Mouse (Mus musculus) lung, adult 2 months (tissue): Measurements from ENCODE around the gene Olfr136. TPM values are rescaled to one million over a fixed set of nuclear protein-coding genes. Genes with fewer than 3 reads are reported as not detected.

Experiments used
- DNase-seq: peaks from one replicate; pipeline ENCODE4 v3.0.0; 2022
- H3K4me1 ChIP-seq: fragments of 200-500 bp; 2 replicates; pipeline ENCODE4 v1.6.1; 2011; ENCODE audit warnings: low read length; ENCODE audit not compliant: control insufficient read depth, insufficient read depth
- H3K4me3 ChIP-seq: fragments of 200-500 bp; replicated peaks from 2 replicates; pipeline ENCODE3; 2011; ENCODE audit warnings: low read depth, mild to moderate bottlenecking, control low read depth, low read length; ENCODE audit errors: extremely low read depth
- CTCF ChIP-seq: fragments of 200-500 bp; IDR thresholded peaks from 2 replicates; pipeline ENCODE4 v1.5.1; 2011; ENCODE audit warnings: mild to moderate bottlenecking, low read length, control low read depth; ENCODE audit not compliant: insufficient read depth
- POLR2A ChIP-seq: fragments of 200-500 bp; IDR thresholded peaks from 2 replicates; pipeline ENCODE4 v1.6.1; 2011; ENCODE audit warnings: low read depth, mild to moderate bottlenecking, control low read depth, low read length, borderline replicate concordance; ENCODE audit errors: extremely low read depth
- polyA plus RNA-seq: library from polyadenylated mRNA; depleted of rRNA; stranded (reverse); fragments of >200 nt; gene quantifications from 2 replicates; pipeline ENCODE4 v1.2.3, GENCODE M21; 2012; rRNA removed

Gene Olfr136
- polyA plus RNA-seq: not detected in 2 replicates

DNA sequence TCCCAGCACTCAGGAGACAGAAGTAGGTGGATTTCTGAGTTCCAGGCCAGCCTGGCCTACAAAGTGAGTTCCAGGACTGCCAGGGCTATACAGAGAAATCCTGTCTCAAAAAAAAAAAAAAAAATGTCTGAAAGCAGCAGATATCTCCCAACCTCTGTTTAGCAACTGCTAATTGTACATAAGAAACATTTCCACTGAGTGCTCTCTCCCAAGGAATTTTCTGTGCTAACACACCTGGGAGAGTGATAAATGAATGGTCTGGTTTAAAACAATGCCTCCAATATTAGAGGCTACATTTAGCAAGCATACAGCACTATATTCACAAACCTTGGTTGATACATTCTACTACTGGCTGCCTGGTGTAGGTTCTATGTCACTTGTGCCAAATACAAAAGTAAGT, at the start of gene Olfr136:
Olfr136 (plus strand) TSS at position 301 of the 400 bp plus-strand sequence.
- H3K4me3 ChIP-seq: no peak within 1 kb of the TSS
- H3K4me1 ChIP-seq: no peaks in the 10 kb centered on the region
- DNase-seq: no peak
- no peak for TF ChIP-seq CTCF
- no peak for TF ChIP-seq POLR2A

GRCm38 (mm10) chr17:38307470-38307869, 22.2 kb upstream of the Olfr136 start, which contains the start of gene Olfr137:
Gene Olfr137 (minus strand): TSS chr17:38307570.
- TF ChIP-seq POLR2A (no peak), CTCF (no peak)
- DNase-seq: no peak
- no peaks in the 10 kb centered on the region for H3K4me1 ChIP-seq
- no peak within 1 kb of the TSS for H3K4me3 ChIP-seq

Other genes starting within 250 kb of the Olfr136 start
- not detected in 2 replicates for gene Olfr131, start 241.1 kb upstream of the Olfr136 start, polyA plus RNA-seq
- not detected in 2 replicates for gene Olfr132, start 195.3 kb upstream of the Olfr136 start, polyA plus RNA-seq
- not detected in 2 replicates for gene Olfr133, start 184.6 kb upstream of the Olfr136 start, polyA plus RNA-seq
- not detected in 2 replicates for gene Olfr134, start 158.4 kb upstream of the Olfr136 start, polyA plus RNA-seq
- gene Olfr135, start 125.5 kb upstream of the Olfr136 start, polyA plus RNA-seq: not detected in 2 replicates
- not detected in 2 replicates for gene Olfr138, start 68.8 kb upstream of the Olfr136 start, polyA plus RNA-seq
- not detected in 2 replicates for gene Olfr137, start 22.3 kb upstream of the Olfr136 start, polyA plus RNA-seq
- not detected in 2 replicates for gene Esp36, start 90.4 kb downstream of the Olfr136 start, polyA plus RNA-seq
- not detected in 2 replicates for gene Esp34, start 224.4 kb downstream of the Olfr136 start, polyA plus RNA-seq